Mouse (Mus musculus) left cerebral cortex, postnatal 4 days (tissue): Measurements from ENCODE around the gene Sept14. TPM values are rescaled to one million over a fixed set of nuclear protein-coding genes. Genes with fewer than 3 reads are reported as not detected.
"Not testable (repeated sequence)": the region's sequence is repeated elsewhere in the genome, so short reads cannot be mapped to it uniquely, and the experiment has no call there.

Experiments
- DNase-seq: peaks from one replicate; pipeline ENCODE4 v3.0.0-alpha.2; 2022
- intact Hi-C: fragments of 180-260 bp; cut with DNase I; formaldehyde crosslinking; loops from one replicate; pipeline ENCODE4 v1.15.1; 2025
- total RNA-seq, 2 experiments: library from RNA; stranded (reverse); gene quantifications; 2 replicates each; pipeline ENCODE4 v1.2.3; 2021

Sept14 gene
- not detected for total RNA-seq

DNA sequence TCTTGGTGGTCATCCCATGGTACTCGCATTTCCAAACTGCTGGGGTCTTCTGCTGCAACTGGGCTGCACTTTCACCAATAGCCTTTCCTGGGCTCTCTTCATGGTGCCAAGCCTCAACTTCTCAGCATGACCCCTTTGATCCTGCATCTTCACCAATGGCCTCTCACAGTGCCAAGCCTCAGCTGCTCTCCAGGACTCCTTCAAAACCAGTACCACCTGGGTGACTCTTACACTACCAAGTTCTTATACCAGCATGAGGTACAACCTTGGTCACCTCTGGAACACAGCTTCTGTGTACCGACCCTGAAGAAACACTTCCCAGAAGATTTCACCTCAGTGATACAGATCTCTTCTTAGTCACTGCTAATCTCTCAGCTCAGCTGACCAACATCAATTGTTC lies at the start of gene Sept14:
Sept14 (minus strand) TSS at position 101 of the 400 bp plus-strand sequence.
- intact Hi-C loops: no loop called here
- no peak for DNase-seq

- DNase-seq: no peak
- intact Hi-C loops: no loop called here
Measured at GRCm38 (mm10) chr5:129756886-129757285, 48.6 kb upstream of the Sept14 start.

DNA sequence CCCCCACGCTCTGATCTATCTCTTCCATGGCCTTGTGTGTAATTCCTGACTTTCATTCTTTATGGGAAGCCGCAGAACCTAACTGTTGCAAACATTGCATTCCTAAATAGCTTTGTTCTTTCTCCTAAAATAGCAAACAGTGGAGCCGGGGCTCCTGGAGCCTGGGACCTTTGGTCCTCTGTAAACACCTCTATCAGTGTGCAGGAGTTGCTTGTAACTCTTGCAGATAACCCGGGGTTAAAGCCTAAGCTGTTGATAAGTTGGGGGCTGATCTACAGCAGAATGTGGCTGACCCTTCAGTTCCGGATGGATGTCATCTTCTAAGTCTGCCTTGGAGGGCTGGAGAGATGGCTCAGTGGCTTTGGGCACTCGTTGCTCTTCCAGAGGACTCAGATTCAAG lies 35.7 kb upstream of the Sept14 start:
- intact Hi-C loops: no loop called here
- no peak for DNase-seq

GRCm38 (mm10) chr5:129742903-129743488 lies 34.7 kb upstream of the Sept14 start:
- intact Hi-C loops: no loop called here
- no peak for DNase-seq

DNA sequence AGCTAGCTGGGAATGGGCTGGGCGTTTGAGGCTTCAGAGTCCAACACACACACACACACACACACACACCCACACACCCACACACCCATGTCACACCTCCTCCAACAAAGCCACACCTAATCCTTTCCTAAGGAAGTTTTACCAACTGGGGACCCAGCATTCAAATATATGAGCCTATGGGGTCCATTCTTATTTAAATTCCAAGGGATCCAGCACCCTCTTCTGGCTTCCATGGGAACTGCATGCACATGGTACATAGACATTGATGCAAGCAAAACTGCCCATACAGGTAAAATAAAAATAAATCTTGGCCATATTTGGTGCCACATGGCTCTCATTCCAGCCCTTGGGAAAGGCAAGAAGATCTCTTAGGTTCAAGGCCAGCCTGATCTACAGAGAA lies 32.7 kb upstream of the Sept14 start:
- DNase-seq: peak; percentile 29
- intact Hi-C loops: no loop called here

DNA sequence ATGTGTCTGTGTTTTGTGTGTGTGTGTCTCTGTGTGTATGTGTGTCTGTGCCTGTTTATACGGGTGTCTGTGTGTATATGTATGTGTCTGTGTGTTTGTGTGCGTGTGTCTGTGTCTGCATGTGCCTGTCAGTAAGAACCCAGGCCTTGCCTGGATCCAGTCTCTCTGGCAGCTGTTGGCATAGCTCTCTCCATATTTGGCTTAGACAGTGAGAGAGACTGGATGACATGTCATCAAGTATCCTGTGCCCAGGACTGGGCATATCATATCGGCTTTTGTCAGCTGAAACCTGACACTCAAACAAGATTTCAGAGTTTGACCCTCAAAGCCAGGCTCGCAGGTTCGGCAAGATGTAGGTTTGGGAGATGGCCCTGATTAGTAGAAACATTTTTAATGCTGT lies 22.7 kb upstream of the Sept14 start:
- DNase-seq: no peak
- intact Hi-C loops: no loop called here

DNA sequence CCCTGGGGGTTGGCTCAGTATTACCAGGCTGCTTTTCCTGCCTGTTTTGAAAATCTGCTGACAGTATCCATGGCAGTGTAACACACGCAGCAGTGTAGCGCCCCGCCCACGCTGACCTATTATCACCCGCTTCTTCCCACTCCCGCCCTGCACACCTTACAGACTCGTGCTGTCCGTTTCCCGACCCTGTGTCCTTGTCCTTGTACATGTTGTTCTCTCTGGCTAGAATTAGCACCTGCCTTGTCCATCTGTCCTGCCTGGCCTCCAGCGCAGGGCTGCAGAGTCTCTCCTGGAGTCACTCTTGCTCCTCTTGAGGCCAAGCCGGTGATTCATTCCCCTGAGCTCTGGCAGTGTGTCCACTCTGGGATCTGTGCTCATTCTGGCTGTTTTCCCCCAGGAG lies 22.0 kb upstream of the Sept14 start:
- intact Hi-C loops: no loop called here
- DNase-seq: no peak

- intact Hi-C loops: no loop called here
- DNase-seq: peak; percentile 45
Measured at GRCm38 (mm10) chr5:129729286-129729685, 21.0 kb upstream of the Sept14 start.

DNA sequence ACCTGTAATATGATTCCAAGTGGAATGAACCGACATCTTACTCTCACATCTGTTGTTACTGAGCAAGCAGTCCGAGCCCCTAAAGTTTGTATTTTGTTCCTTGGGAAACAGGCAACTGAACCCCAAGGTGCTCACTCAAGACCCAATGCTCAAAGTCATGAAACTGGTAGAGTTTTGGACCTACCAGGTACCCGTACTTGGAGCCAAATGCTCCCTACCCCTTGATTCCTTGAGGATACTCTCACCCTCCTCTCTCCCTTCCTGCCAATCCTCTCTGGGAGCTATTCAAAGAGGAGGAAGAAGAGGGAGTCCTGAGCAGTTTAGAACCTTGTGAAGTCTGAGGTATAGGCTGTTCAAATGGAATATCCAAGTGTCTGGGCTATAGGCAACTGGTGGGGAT lies 18.5 kb upstream of the Sept14 start:
- intact Hi-C loops: no loop called here
- DNase-seq: no peak

DNA sequence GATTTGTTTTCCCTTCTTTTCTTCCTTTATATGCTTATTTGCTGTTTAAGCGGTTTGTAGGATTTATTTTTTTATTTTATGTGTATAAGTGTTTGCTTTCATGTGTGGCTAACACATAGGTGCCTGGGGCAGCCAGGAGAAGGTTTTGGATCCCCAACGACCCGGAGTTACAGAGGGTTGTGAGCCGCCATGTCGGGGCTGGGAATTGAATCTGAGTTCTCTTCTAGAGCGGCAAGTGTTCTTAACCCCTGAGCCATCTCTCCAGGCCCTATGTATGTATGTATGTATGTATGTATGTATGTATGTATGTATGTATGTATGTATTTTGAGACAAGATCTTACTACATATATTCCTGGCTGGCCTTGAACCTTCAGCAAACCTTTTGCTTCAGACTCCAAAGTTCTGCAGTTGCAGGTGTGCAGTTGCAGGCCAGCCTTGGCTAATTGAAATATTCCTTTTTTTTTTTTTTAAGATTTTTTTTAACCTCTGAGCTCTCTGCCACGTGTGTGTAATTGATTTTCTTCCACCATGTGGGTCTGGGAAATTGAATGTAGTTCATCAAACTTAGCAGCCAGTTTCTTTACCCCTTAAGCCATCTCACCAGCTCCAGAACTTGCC lies 17.6 kb upstream of the Sept14 start:
- intact Hi-C loops: no loop called here
- no peak for DNase-seq

GRCm38 (mm10) chr5:129724834-129725773 lies 16.8 kb upstream of the Sept14 start, which contains the start of gene Nipsnap2:
Gene Nipsnap2 (plus strand): TSS chr5:129725063.
- intact Hi-C loops: loop anchor here (5.0 kb wide), 2 partner anchors 113 to 663 kb away; no protein-coding TSS in a partner anchor
- peak; percentile 92 for DNase-seq

GRCm38 (mm10) chr5:129724268-129724667 lies 16.0 kb upstream of the Sept14 start:
- intact Hi-C loops: loop anchor here (5.0 kb wide), 2 partner anchors 112 to 662 kb away; no protein-coding TSS in a partner anchor
- DNase-seq: no peak

GRCm38 (mm10) chr5:129720176-129720575 lies 11.9 kb upstream of the Sept14 start:
- DNase-seq: no peak
- intact Hi-C loops: loop anchor here (5.0 kb wide), 2 partner anchors 108 to 658 kb away; no protein-coding TSS in a partner anchor

DNA sequence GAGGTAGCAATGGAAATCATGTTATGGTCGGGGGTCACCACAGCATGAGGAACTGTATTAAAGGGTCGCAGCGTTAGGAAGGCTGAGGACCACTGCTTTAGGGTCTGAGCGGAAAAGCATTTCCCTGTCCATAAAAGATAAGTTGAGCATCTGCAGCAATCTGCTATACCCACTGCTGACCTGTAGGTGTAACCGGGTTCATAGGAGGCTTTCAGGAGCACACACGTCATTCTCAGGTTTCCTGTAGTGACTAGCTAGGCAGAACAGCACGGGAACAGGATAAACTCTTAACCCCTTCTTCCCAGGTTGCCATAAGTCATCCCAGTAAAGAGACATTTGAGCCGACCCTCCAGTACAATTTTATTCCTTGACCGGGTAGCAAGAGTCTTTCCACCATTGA lies 8.7 kb upstream of the Sept14 start:
- DNase-seq: no peak
- intact Hi-C loops: no loop called here

GRCm38 (mm10) chr5:129715326-129715861 lies 7.1 kb upstream of the Sept14 start, which contains the start of gene Mrps17:
Gene Mrps17 (plus strand): TSS chr5:129715497.
- intact Hi-C loops: no loop called here
- DNase-seq: peak; percentile 93

DNA sequence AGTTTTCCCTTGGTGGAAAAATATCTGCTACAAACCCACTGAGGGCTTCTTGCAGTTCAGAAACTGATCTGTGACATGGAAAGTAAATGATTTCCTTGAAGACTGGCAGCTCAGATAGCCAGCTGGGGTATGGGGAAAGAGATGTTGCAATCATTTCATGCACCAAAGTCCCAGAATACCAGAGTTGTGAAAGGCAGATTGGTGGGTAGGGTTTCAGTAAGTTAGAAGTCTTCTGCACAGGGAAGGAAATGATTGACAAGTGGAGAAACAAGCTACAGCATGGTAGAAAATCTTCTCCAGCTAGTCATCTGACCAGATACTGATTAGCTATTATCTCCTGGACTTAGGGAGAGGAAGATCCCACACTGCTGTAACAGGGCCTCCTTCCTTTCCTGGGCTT lies 4.9 kb downstream of the Sept14 start:
- no peak for DNase-seq
- intact Hi-C loops: no loop called here

DNA sequence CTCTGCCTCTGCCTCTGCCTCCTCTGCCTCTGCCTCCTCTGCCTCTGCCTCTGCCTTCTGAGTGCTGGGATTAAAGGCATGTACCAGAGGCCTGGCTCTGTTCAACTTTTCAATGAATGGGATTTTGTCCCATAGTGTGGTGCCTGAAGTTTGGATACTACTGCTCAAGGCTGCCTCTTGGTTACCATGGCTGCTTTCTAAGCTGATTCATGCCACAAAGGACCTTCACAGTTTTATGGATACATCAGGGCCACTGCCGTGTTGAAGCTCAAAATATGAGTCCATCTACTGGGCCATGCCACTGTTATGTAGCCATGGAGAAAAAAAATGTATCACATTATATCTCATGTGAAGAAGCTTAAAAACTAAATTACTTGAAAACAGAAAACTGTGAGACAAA lies 6.6 kb downstream of the Sept14 start:
- intact Hi-C loops: no loop called here
- no peak for DNase-seq

DNA sequence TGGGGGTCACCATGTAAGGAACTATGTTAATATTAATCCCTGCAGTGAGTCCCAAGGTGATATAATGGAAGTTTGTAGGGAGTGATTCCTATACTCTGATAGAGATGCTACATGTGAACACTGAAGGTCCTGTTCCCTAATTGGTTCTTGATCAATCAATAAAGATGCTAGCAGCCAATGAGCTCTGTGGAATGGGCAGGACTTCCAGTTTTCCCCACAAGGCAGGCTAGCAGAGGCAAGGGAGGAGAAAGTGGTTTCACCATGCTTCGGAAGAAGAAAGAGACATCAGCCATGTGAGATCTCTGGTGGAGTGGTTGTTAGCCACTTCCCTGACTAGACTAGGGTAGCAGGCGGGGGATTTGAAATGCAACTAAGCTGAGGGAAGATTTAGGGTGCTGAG lies 7.8 kb downstream of the Sept14 start:
- no peak for DNase-seq
- intact Hi-C loops: no loop called here

DNA sequence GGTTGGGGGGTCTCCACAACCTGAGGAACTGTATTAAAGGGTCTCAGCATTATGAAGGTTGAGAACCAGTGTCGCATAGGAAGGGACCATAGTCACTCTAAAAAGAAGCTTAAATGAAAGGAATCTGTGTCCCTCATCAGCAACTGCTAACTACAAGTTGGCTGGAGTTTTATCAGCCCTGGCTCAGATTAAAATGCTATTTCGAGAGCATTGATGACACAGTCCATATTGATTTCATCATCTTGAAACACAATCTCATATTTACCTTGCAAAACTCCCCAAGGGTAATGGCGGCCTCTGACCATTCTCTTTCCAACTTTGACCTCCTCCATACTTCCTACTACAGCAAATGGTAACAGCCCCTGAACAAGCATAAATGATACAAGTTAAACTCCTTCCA lies 17.8 kb downstream of the Sept14 start:
- no peak for DNase-seq
- intact Hi-C loops: no loop called here

DNA sequence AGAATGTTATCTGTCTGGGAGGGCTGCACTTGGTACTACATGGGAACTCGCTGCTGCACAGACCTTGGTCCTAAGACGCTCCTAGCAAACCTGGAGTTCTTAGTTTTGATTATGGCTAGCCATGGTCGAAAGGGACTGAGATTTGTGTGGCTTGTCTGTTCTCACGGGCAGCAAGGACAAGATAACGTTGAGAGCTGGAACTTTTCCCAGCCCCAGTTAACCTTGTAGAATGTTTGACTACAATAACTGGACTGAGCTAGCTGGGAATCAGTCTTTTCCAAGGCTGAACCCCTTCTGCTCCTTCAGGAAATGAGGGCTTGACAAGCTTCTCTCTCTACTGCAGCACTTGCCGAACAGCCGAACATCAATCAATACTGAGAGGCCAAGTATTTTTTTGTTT lies 20.7 kb downstream of the Sept14 start:
- intact Hi-C loops: no loop called here
- no peak for DNase-seq

- DNase-seq, intact Hi-C loops: not testable (repeated sequence)
Measured at GRCm38 (mm10) chr5:129685141-129685540, 23.2 kb downstream of the Sept14 start.
